In the genomic region with DNA sequence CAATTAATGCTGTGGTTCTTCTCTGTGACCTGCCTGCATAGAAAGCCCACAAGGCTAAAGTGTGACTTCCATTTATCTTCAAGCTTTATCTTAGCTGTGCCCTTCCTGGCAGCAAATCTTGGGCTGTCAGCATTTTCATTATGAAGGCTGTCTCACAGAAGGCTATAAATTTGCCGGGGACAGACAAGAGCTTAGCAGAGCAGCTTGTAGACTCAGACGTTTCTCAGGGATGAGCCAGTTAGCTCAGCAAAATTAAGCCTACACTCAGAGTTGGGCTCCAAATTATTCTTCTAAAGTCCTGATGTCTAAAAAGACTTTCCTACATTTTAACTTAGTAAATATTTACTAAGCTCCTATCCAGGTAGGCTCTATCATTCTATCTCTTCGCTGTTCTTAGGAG, we compare ENCODE assay signal across 27 mouse cellular contexts.
DNase-seq lines count a peak whose midpoint lies in the region; ATAC-seq lines count a peak whose summit lies in the region.
"Had no signal": no experiment of that assay in that cellular context is flagged by ENCODE, and none has a peak within 500 bp of the region (broad histone marks: within the 10 kb centered on the region; RNA-seq: fewer than 3 reads in every experiment).

No protein-coding gene starts in this region.

- WGBS in neural tube, embryonic 11.5 days = 62% methylated on average over 3 of the region's 3 CpGs
- 60% methylated on average over 3 of the region's 3 CpGs for WGBS in neural tube, embryonic 15.5 days
- WGBS in neural tube, embryonic 14.5 days = 47% methylated on average over 3 of the region's 3 CpGs

- no peaks in the 10 kb centered on the region for H3K9me3 ChIP-seq in neural tube, embryonic 11.5 days (ENCODE audit: control insufficient read depth, low read length)
- H3K9me3 ChIP-seq in neural tube, embryonic 15.5 days (replicated peaks) = no peaks in the 10 kb centered on the region
- no peaks in the 10 kb centered on the region for H3K9me3 ChIP-seq in neural tube, embryonic 14.5 days (ENCODE audit: control insufficient read depth, low read length)
- H3K9me3 ChIP-seq: forebrain, embryonic 12.5 days; heart, embryonic 13.5 days; midbrain, embryonic 10.5 days had no signal

- H3K36me3 ChIP-seq in neural tube, embryonic 11.5 days (ENCODE audit: control insufficient read depth, insufficient read depth, low read length) = no peaks in the 10 kb centered on the region
- H3K36me3 ChIP-seq in neural tube, embryonic 15.5 days = no peaks in the 10 kb centered on the region
- H3K36me3 ChIP-seq in neural tube, embryonic 14.5 days (ENCODE audit: control insufficient read depth, insufficient read depth, low read length) = no peaks in the 10 kb centered on the region
- H3K36me3 ChIP-seq: forebrain, embryonic 12.5 days; heart, embryonic 13.5 days; midbrain, embryonic 10.5 days had no signal

- no peak overlapping the region for H3K27ac ChIP-seq in neural tube, embryonic 11.5 days (ENCODE audit: low read depth, low read length)
- no peak overlapping the region for H3K27ac ChIP-seq in neural tube, embryonic 15.5 days (replicated peaks)
- H3K27ac ChIP-seq in neural tube, embryonic 14.5 days (ENCODE audit: low read depth, low read length) = no peak overlapping the region
- H3K27ac ChIP-seq: forebrain, embryonic 12.5 days; gastrocnemius, adult 2 months; heart, embryonic 13.5 days; hindbrain, embryonic 14.5 days; liver, embryonic 14.5 days; midbrain, embryonic 10.5 days had no signal

- no peaks in the 10 kb centered on the region for H3K4me1 ChIP-seq in neural tube, embryonic 11.5 days (ENCODE audit: control insufficient read depth, insufficient read depth, low read length)
- H3K4me1 ChIP-seq in neural tube, embryonic 15.5 days = no peaks in the 10 kb centered on the region
- H3K4me1 ChIP-seq in neural tube, embryonic 14.5 days (ENCODE audit: control insufficient read depth, insufficient read depth, low read length) = no peaks in the 10 kb centered on the region
- H3K4me1 ChIP-seq: forebrain, embryonic 12.5 days; heart, embryonic 13.5 days; midbrain, embryonic 10.5 days had no signal

- peak; percentile 73 for ATAC-seq in frontal cortex, adult (ENCODE audit: low TSS enrichment)
- ATAC-seq in neural tube, embryonic 11.5 days (ENCODE audit: insufficient read depth, low FRiP score, low TSS enrichment) = peak; percentile 31; the same call in 1 of the 2 replicates
- no peak for ATAC-seq in neural tube, embryonic 15.5 days (ENCODE audit: low FRiP score)
- peak; percentile 44; the same call in 1 of the 2 replicates for ATAC-seq in neural tube, embryonic 14.5 days (ENCODE audit: low read depth)
- ATAC-seq: midbrain, embryonic 16.5 days had no signal

- H3K4me3 ChIP-seq in neural tube, embryonic 11.5 days (ENCODE audit: low read depth, low read length) = no peak overlapping the region
- H3K4me3 ChIP-seq in neural tube, embryonic 15.5 days (replicated peaks) = no peak overlapping the region
- H3K4me3 ChIP-seq in neural tube, embryonic 14.5 days (ENCODE audit: low read depth, low read length) = no peak overlapping the region
- H3K4me3 ChIP-seq: forebrain, embryonic 12.5 days; gastrocnemius, adult 2 months; heart, embryonic 13.5 days; midbrain, embryonic 10.5 days; myocyte had no signal

- no peak for DNase-seq in frontal cortex, postnatal 10 days (ENCODE audit: low spot score in 2 of 2)
- no peak for DNase-seq in neural tube, embryonic 11.5 days (ENCODE audit: low spot score)
- peak; percentile 23 for DNase-seq in brain, adult 2 months (ENCODE audit: low read depth, low spot score)
- DNase-seq in cerebellum, postnatal 36 days = no peak
- DNase-seq: adrenal gland, postnatal 14 days; cerebellum, adult 2 months; cerebellum, postnatal 14 days; gastrocnemius, adult 2 months; gastrocnemius, postnatal 36 days; heart, postnatal 10 days; kidney, postnatal 14 days; liver; lung, embryonic 14.5 days; lung, postnatal 14 days; right cerebral cortex, adult 18-20 months; right cerebral cortex, postnatal 4 days; thymus, adult 2 months had no signal

- no peak overlapping the region for H3K9ac ChIP-seq in neural tube, embryonic 11.5 days (ENCODE audit: low read length)
- H3K9ac ChIP-seq in neural tube, embryonic 15.5 days (replicated peaks) = no peak overlapping the region
- no peak overlapping the region for H3K9ac ChIP-seq in neural tube, embryonic 14.5 days (replicated peaks; ENCODE audit: low read depth, low read length)
- H3K9ac ChIP-seq: forebrain, embryonic 12.5 days; heart, embryonic 13.5 days; hindbrain, embryonic 14.5 days; liver, embryonic 14.5 days; lung, embryonic 14.5 days had no signal

- no peak overlapping the region for H3K4me2 ChIP-seq in neural tube, embryonic 11.5 days (ENCODE audit: low read depth)
- no peak overlapping the region for H3K4me2 ChIP-seq in neural tube, embryonic 15.5 days
- H3K4me2 ChIP-seq in neural tube, embryonic 14.5 days (ENCODE audit: low read depth, low read length) = no peak overlapping the region
- H3K4me2 ChIP-seq: forebrain, embryonic 12.5 days; heart, embryonic 13.5 days; hindbrain, embryonic 14.5 days; lung, embryonic 14.5 days had no signal

- H3K27me3 ChIP-seq in neural tube, embryonic 11.5 days (ENCODE audit: control insufficient read depth, insufficient read depth, low read length) = no peaks in the 10 kb centered on the region
- H3K27me3 ChIP-seq in neural tube, embryonic 15.5 days (replicated peaks) = no peaks in the 10 kb centered on the region
- H3K27me3 ChIP-seq in neural tube, embryonic 14.5 days (ENCODE audit: control insufficient read depth, insufficient read depth, low read length) = no peaks in the 10 kb centered on the region
- H3K27me3 ChIP-seq: forebrain, embryonic 12.5 days; heart, embryonic 13.5 days had no signal
